Mouse (Mus musculus) forebrain, embryonic 16.5 days (tissue): ENCODE results near the gene Luc7l3. TPM values are rescaled to one million over a fixed set of nuclear protein-coding genes. Genes with fewer than 3 reads are reported as not detected.
A peak's percentile ranks its signal among the peaks of the same experiment; 100 is the strongest.

Experiments used
- ATAC-seq: fragments of 200-750 bp; cut with Nextera tagmentation; 2 replicates; pipeline ENCODE4 v1.8.0; 2017; ENCODE audit warnings: mild to moderate bottlenecking, moderate library complexity
- H3K27ac ChIP-seq: fragments of 300-500 bp; sonication (generic); 2 replicates; pipeline ENCODE4 v1.5.1; 2014; ENCODE audit warnings: low read length, control low read depth
- H3K27me3 ChIP-seq: fragments of 300-500 bp; sonication (generic); replicated peaks from 2 replicates; pipeline ENCODE4 v1.6.1; 2014; ENCODE audit warnings: low read length; ENCODE audit not compliant: control insufficient read depth, insufficient read depth
- H3K36me3 ChIP-seq: fragments of 300-500 bp; sonication (generic); 2 replicates; pipeline ENCODE4 v1.6.1; 2014; ENCODE audit not compliant: control insufficient read depth, insufficient read depth
- H3K4me1 ChIP-seq: fragments of 300-500 bp; sonication (generic); replicated peaks from 2 replicates; pipeline ENCODE4 v1.6.1; 2014; ENCODE audit warnings: low read length; ENCODE audit not compliant: control insufficient read depth, insufficient read depth
- H3K4me2 ChIP-seq: fragments of 300-500 bp; sonication (generic); 2 replicates; pipeline ENCODE4 v1.6.1; 2014; ENCODE audit warnings: mild to moderate bottlenecking, low read length, control low read depth
- H3K4me3 ChIP-seq: fragments of 300-500 bp; sonication (generic); replicated peaks from 2 replicates; pipeline ENCODE4 v1.5.1; 2014; ENCODE audit warnings: mild to moderate bottlenecking, low read length, control low read depth
- H3K9ac ChIP-seq: fragments of 300-500 bp; sonication (generic); replicated peaks from 2 replicates; pipeline ENCODE4 v1.6.1; 2014; ENCODE audit warnings: low read depth, low read length, control low read depth
- H3K9me3 ChIP-seq: fragments of 300-500 bp; sonication (generic); 2 replicates; pipeline ENCODE4 v1.6.1; 2016; ENCODE audit warnings: low read length; ENCODE audit not compliant: control insufficient read depth
- WGBS: fragments of 180-500 bp; shearing (Covaris S2); extraction: QIAGEN DNeasy Blood & Tissue Kit; methylation state at CpG from one replicate; pipeline ENCODE4 v1.1.7; 2014; 5-methylcytosine and 5-hydroxymethylcytosine counted together
- polyA plus RNA-seq: library from polyadenylated mRNA; unstranded; fragments of >200 nt; fragmentation: Nextera tagmentation; extraction: Ambion mirVana; gene quantifications from 2 replicates; pipeline ENCODE4 v1.2.1, GENCODE M21; 2015

The Luc7l3 gene
- polyA plus RNA-seq, 1 experiment from 2014 or later: 163 TPM

DNA sequence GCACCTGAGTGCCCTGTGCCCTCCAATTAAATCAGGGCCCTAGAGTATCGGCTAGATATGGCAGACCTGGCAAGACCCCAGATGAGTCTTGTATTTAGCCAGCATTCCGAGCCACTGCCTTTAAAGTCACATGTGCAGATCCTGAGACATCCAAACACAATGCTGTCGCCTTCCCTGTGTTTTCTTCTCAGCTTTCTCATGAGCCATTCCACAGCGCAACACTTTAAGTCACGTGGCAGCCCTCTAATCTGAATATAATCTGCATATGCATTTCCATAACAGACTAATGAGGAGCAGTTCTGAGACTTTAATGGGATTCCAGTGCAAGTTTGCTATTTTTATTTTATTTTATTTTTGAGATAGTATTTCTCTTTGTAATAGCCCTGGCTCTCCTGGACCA lies 66.1 kb downstream of the Luc7l3 start:
- H3K36me3 ChIP-seq: no peaks in the 10 kb centered on the region
- H3K27ac ChIP-seq: 0 out of 2 replicates have a peak overlapping the region, but pooled peaks have one; percentile 23
- no peak overlapping the region for H3K4me3 ChIP-seq
- no peaks in the 10 kb centered on the region for H3K9me3 ChIP-seq
- H3K9ac ChIP-seq: no peak overlapping the region
- H3K27me3 ChIP-seq: no peaks in the 10 kb centered on the region
- peak; percentile 60 for ATAC-seq
- WGBS: 34% methylated on average over 5 of the region's 5 CpGs
- H3K4me2 ChIP-seq: no peak overlapping the region
- peaks cover 19% of the 10 kb centered on the region for H3K4me1 ChIP-seq

DNA sequence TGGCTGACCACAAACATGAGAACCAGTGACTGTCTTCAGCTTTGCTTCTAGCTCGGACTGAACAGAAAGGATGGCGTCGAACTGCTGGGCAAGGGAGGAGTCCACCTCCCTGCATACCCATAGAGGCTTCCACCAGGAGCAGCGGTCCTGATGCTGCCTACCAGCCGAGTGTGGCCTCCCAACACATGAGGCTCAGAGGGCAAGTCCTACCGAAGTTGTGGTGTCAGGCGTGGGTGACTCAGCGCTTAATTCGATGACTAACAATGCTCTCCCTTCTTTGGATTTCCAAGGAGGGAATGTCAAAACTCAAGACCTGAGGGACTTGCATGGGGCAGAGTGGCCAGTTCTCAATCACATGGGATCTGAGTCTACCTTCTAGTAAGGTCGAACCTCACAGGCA lies 68.1 kb downstream of the Luc7l3 start:
- no peak overlapping the region for H3K4me3 ChIP-seq
- no peak overlapping the region for H3K9ac ChIP-seq
- no peak overlapping the region for H3K27ac ChIP-seq
- 91% methylated on average over 10 of the region's 10 CpGs for WGBS
- H3K4me2 ChIP-seq: no peak overlapping the region
- H3K4me1 ChIP-seq: peaks cover 18% of the 10 kb centered on the region
- H3K9me3 ChIP-seq: no peaks in the 10 kb centered on the region
- no peaks in the 10 kb centered on the region for H3K36me3 ChIP-seq
- ATAC-seq: no peak
- H3K27me3 ChIP-seq: no peaks in the 10 kb centered on the region

DNA sequence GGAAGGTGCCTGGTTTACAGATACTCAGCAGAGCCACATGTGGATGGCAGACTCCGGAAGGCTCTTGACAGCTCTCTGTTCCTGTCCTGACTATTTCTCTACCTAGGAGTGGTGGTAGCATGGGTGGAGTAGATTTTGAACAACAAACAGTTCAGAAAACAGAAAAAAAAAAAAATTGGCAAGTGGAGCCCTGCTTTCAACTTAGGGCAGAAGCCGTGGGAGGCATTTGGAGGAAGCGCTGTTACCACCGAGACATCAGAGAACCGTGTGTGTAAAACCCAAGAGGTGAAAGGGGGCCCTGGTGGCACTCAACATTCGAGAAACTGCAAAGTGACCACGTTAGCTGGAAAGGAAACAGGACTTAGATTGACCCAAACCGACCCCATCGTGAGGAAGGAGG lies 68.6 kb downstream of the Luc7l3 start:
- ATAC-seq: no peak
- no peaks in the 10 kb centered on the region for H3K36me3 ChIP-seq
- no peak overlapping the region for H3K9ac ChIP-seq
- H3K27ac ChIP-seq: no peak overlapping the region
- H3K27me3 ChIP-seq: no peaks in the 10 kb centered on the region
- H3K4me2 ChIP-seq: no peak overlapping the region
- no peaks in the 10 kb centered on the region for H3K9me3 ChIP-seq
- 86% methylated on average over 9 of the region's 9 CpGs for WGBS
- H3K4me3 ChIP-seq: no peak overlapping the region
- H3K4me1 ChIP-seq: peaks cover 13% of the 10 kb centered on the region

DNA sequence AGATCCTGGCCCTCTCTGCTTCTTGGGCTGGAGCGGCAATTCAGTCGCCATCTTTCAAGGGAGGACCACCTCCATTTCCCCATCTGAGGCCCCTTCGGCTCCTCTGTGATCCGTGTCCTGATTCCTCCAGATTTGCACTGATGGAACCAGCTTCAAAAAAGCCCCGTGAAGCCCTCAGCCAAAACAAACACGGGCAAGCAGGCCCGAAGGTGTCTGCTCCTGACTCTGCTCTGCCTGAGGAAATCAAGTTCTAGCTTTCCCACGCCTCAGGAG lies 75.1 kb downstream of the Luc7l3 start:
- Histone ChIP-seq H3K36me3 (no peaks in the 10 kb centered on the region), H3K27me3 (no peaks in the 10 kb centered on the region), H3K4me1 (peaks cover 26% of the 10 kb centered on the region), H3K9ac (no peak overlapping the region), H3K9me3 (no peaks in the 10 kb centered on the region), H3K4me3 (no peak overlapping the region), H3K4me2 (no peak overlapping the region), H3K27ac (no peak overlapping the region)
- 70% methylated on average over 8 of the region's 8 CpGs for WGBS
- ATAC-seq: no peak

DNA sequence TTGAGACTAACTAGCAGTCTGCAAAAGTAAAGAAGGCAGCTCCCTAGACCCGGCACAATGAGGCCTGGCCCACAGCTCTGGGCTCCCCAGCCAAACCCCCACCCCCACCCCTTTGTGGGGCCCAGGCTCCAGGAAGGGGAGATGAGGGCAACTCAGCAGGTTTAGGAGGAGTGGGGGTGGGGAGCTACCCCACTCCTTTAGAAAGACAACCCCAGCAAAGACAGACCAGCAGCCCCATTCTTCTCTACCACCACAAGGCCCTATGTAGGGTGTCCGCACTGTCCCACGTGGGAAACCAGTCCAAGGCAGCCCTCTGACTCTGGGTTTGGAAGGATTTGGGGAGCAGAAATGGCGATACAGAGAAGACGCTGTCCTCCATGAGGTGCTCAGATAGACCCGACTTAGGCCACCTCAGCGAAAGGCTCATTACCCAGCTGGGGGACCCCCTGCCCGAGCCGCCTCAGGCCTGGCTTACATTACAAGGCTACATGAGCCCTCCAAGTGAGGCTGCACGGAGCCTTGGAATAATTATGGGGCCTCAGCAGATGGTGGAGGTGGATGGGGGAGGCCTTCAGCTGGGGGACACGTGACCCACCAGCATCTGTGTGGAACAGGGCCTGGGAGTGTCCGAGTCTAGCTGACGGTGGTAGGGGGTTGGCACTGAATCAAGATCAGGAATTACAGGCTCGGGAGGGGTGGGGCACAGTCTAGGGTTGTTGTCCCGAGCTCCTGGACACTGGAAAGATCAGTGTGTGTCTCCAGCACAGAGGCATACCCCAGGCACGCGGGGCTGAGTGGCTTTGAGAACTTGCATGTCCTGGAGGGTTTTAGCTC lies 75.6 kb downstream of the Luc7l3 start, which contains the start of gene Wfikkn2:
Gene Wfikkn2, minus strand, starts transcription at position 51 of the 834 bp plus-strand sequence.
- peaks cover 26% of the 10 kb centered on the region for H3K4me1 ChIP-seq
- H3K9me3 ChIP-seq: no peaks in the 10 kb centered on the region
- H3K36me3 ChIP-seq: no peaks in the 10 kb centered on the region
- H3K27ac ChIP-seq: peak within 1 kb of the TSS; percentile 56; the same call in 1 of the 2 replicates
- WGBS: 37% methylated on average over 17 of the region's 17 CpGs
- H3K9ac ChIP-seq: no peak within 1 kb of the TSS; the same call in 1 of the 2 replicates
- H3K4me3 ChIP-seq: no peak within 1 kb of the TSS
- H3K27me3 ChIP-seq: no peaks in the 10 kb centered on the region
- ATAC-seq: peak; percentile 89
- no peak within 1 kb of the TSS for H3K4me2 ChIP-seq

DNA sequence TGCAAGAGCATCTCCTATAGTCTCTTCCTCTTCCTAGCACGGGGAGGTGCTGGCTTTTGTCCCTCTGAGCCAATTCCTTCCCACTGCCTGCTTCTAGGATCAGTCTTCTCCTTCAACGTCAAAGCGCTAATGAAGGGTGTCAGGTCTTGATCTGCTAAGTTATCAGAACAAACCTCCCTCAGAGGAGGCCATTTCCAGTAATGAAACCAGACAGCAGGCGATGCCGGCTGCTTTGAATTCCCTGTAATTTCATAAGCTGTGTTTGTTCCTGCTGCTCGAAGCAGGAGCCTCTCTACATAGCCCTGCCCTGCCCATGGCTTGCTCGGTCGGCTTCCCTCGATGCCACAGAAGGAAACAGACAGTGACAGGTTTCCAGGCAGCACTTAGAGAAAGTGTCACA lies 77.4 kb downstream of the Luc7l3 start:
- Histone ChIP-seq H3K4me1 (peaks cover 30% of the 10 kb centered on the region), H3K9me3 (no peaks in the 10 kb centered on the region), H3K4me3 (no peak overlapping the region), H3K9ac (no peak overlapping the region), H3K4me2 (no peak overlapping the region), H3K27me3 (no peaks in the 10 kb centered on the region), H3K36me3 (no peaks in the 10 kb centered on the region), H3K27ac (no peak overlapping the region)
- 64% methylated on average over 9 of the region's 9 CpGs for WGBS
- ATAC-seq: no peak

DNA sequence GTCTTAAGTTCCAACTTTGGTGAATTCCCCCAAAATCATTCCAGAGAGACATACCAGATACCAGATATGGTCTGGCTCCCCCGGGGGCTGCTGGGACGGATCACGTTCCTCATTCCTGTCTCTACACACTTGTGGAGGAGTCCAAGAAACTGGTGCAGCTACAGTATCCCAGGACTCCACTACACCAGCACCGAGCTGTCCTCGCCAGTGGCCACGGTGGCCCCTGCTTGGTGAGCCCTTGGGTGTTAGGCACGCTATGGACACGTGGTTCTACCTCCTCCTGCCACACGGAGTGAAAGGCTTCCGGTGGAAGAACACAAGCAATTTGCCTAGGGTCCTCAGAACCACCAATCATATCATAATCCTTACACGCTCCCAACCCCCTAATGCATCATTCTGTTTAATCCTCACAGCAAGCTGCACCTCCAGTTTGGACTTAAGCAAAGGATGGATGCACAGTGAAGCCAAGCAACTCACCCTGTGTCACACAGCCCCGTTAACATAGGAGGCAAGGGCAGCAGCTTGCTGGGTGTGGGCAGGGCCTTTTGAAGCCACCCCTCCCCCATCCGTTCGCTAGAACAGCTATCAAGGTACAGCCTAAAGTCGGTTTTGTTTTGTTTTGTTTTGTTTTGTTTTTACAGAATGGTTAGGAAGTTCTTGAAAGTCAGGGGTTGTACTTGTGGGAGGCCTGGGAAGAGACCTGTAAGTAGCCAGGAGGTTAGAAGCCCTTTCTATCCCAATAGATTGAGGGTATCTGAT lies 78.2 kb downstream of the Luc7l3 start:
- Histone ChIP-seq H3K27me3 (no peaks in the 10 kb centered on the region), H3K9ac (peak overlapping the region; percentile 36; the same call in 1 of the 2 replicates), H3K4me3 (peak overlapping the region; percentile 13; the same call in 1 of the 2 replicates), H3K27ac (no peak overlapping the region), H3K4me1 (peaks cover 30% of the 10 kb centered on the region), H3K36me3 (no peaks in the 10 kb centered on the region), H3K9me3 (no peaks in the 10 kb centered on the region), H3K4me2 (peak overlapping the region; percentile 47)
- no peak for ATAC-seq
- WGBS: 32% methylated on average over 15 of the region's 15 CpGs

DNA sequence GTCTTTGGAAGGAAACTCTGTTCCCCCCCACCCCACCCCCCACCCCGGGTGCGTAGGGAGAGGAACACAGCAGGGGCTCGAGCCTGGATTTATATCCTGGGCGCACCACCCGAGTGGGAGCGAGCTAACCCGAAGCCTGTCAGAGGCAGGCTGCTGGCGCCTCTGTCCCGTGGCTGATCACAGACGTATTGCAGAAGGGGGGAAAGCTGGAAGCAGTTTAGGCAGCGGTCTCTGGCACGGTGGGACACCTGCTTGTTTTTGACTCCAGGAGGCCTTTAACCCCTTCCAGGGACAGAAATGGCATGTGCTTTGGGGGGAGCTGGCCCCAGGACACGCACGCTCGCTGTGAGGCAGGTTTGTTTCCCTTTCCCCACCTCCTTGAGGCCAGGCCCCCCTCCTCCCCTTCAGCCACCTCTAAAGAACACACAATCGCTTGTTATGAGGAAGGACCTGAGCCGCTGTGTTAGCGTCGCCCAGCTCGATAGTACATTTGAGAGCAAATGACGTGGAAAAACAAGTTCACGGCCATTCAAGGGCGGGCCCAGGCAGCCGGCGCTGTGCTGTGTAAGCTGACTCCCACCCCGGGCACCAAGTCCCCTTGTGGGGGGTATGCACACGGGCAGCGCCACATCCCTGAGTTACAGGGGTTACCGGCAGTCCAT lies 78.9 kb downstream of the Luc7l3 start:
- WGBS: 5% methylated on average over 29 of the region's 29 CpGs
- Histone ChIP-seq H3K4me2 (peak overlapping the region; percentile 47), H3K4me3 (peak overlapping the region; percentile 13; the same call in 1 of the 2 replicates), H3K4me1 (peaks cover 30% of the 10 kb centered on the region), H3K36me3 (no peaks in the 10 kb centered on the region), H3K9me3 (no peaks in the 10 kb centered on the region), H3K27ac (no peak overlapping the region), H3K9ac (peak overlapping the region; percentile 36; the same call in 1 of the 2 replicates), H3K27me3 (no peaks in the 10 kb centered on the region)
- ATAC-seq: peak; percentile 45

DNA sequence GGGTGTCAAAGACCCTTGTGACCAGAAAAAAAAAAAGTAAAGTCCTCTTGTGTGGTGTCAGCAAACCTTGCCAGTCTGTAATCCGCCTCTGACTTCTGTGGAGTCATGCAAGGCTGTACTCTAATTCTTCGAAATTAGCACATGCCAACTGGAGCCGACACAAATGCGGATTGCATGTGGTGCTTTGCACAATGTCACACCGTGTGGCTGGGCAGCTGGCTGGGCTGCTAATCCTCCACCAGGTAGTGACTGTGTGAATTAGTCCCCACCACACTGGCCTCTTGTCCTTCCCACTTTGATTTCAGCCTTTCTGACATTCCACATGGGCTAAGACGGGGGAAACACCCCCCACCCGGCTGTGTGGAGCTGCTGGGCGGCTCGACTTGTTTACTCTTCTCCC lies 82.1 kb downstream of the Luc7l3 start:
- 22% methylated on average over 9 of the region's 9 CpGs for WGBS
- Histone ChIP-seq H3K9me3 (no peaks in the 10 kb centered on the region), H3K36me3 (no peaks in the 10 kb centered on the region), H3K27me3 (no peaks in the 10 kb centered on the region), H3K9ac (no peak overlapping the region), H3K4me2 (no peak overlapping the region), H3K4me3 (no peak overlapping the region), H3K27ac (no peak overlapping the region), H3K4me1 (peaks cover 25% of the 10 kb centered on the region)
- ATAC-seq: no peak
